Mouse (Mus musculus) ES-Bruce4 (cell line): Measurements from ENCODE around the gene Gabbr1.

Experiments
- CTCF ChIP-seq: IDR thresholded peaks from one replicate; pipeline ENCODE4 v1.8.1; 2011; ENCODE audit warnings: low read depth, low read length
- POLR2A ChIP-seq: IDR thresholded peaks from one replicate; pipeline ENCODE4 v1.8.1; 2011; ENCODE audit warnings: low read length; ENCODE audit not compliant: insufficient read depth

DNA sequence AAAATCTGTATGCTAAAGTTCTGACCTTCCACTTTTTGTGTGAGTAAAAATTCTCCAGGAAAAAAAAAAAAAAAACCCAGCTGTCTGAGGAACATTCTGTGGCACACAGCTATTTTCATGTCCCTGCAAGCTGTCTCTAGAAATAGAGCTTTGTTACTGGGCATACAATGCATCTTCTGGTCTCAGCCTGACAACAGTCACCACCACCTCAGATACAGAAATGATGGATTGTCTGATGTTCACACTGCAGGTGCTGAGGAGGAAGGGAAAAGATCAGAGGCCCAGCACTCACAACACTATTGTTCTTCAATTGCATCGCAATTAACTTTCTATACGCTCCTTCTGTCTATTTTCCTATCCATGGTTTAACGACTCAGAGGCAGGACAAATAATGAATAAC lies 27.4 kb upstream of the Gabbr1 start:
- TF ChIP-seq CTCF, result no peak
- TF ChIP-seq POLR2A, result no peak
